10 mouse cellular contexts compared by ENCODE assay signal in the genomic region with DNA sequence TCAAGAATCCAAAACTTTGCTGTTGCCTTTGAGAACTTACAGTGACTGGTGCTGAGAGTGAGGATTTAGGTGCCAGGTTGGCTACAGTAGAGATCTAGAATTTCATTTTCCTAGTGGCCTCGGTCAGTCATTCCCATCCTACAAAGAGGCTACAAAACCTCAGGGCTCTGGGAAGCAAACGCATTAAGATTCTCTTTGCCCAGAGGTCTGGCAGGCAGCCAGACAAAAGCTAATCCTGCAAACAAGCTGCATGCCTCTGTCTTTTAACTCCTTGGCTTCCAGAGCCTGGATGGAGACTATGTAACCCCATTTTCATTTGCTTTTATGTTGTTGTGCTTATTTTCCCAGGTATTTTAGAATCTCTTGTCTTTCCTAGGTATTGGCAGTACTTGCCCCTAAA. TPM values are rescaled to one million over a fixed set of nuclear protein-coding genes. Genes with fewer than 3 reads are reported as not detected.
A peak's percentile ranks its signal among the peaks of the same experiment; 100 is the strongest.
DNase-seq lines count a peak whose midpoint lies in the region; ATAC-seq and TF ChIP-seq lines count a peak whose summit lies in the region.
"Had no signal": no experiment of that assay in that cellular context is flagged by ENCODE, and none has a peak within 500 bp of the region (broad histone marks: within the 10 kb centered on the region; RNA-seq: fewer than 3 reads in every experiment).

No protein-coding gene starts in this region.

- 31% methylated on average over 2 of the region's 2 CpGs for WGBS in kidney, postnatal 0 days
- WGBS in forebrain, embryonic 16.5 days = 21% methylated on average over 2 of the region's 2 CpGs

- no peak overlapping the region for H3K4me2 ChIP-seq in kidney, postnatal 0 days (ENCODE audit: low read length)
- H3K4me2 ChIP-seq in forebrain, embryonic 16.5 days (ENCODE audit: low read length) = no peak overlapping the region
- H3K4me2 ChIP-seq: limb, embryonic 12.5 days had no signal

- no peak overlapping the region for H3K9ac ChIP-seq in kidney, postnatal 0 days (ENCODE audit: low read depth, low read length)
- H3K9ac ChIP-seq in forebrain, embryonic 16.5 days (replicated peaks; ENCODE audit: low read depth, low read length) = no peak overlapping the region
- H3K9ac ChIP-seq: limb, embryonic 12.5 days had no signal

- DNase-seq in cerebellum, adult 18-20 months = peak; percentile 7 to 8
- DNase-seq in kidney, postnatal 0 days (ENCODE audit: low spot score) = peak; percentile 14
- no peak for DNase-seq in kidney, adult 8-10 months
- peak; percentile 7 for DNase-seq in 3T3-L1 (ENCODE audit: low read depth, low spot score)
- DNase-seq in thymus, postnatal 4 days = no peak

- H3K36me3 ChIP-seq in kidney, postnatal 0 days (ENCODE audit: insufficient read depth, low read length) = no peaks in the 10 kb centered on the region
- H3K36me3 ChIP-seq in forebrain, embryonic 16.5 days (ENCODE audit: control insufficient read depth, insufficient read depth) = no peaks in the 10 kb centered on the region

- no peaks in the 10 kb centered on the region for H3K27me3 ChIP-seq in kidney, postnatal 0 days (ENCODE audit: insufficient read depth, low read length)
- H3K27me3 ChIP-seq in forebrain, embryonic 16.5 days (replicated peaks; ENCODE audit: control insufficient read depth, insufficient read depth, low read length) = no peaks in the 10 kb centered on the region
- H3K27me3 ChIP-seq: limb, embryonic 12.5 days had no signal

- H3K4me3 ChIP-seq in kidney, postnatal 0 days (replicated peaks; ENCODE audit: low read depth, low read length) = no peak overlapping the region
- no peak overlapping the region for H3K4me3 ChIP-seq in forebrain, embryonic 16.5 days (replicated peaks; ENCODE audit: low read length)
- H3K4me3 ChIP-seq: heart, embryonic 10.5 days; limb, embryonic 12.5 days had no signal

- no peak for TF ChIP-seq CTCF in kidney, postnatal 0 days (IDR thresholded peaks at IDR 0.05; ENCODE audit: low read depth)

- no peaks in the 10 kb centered on the region for H3K4me1 ChIP-seq in kidney, postnatal 0 days (replicated peaks; ENCODE audit: insufficient read depth, low read length)
- H3K4me1 ChIP-seq in forebrain, embryonic 16.5 days (replicated peaks; ENCODE audit: control insufficient read depth, insufficient read depth, low read length) = peaks cover 2% of the 10 kb centered on the region
- H3K4me1 ChIP-seq: heart, embryonic 10.5 days; limb, embryonic 12.5 days had no signal

- ATAC-seq in cerebellum, adult (ENCODE audit: insufficient number of reproducible peaks, low FRiP score, low TSS enrichment) = no peak
- ATAC-seq in kidney, postnatal 0 days (replicated peaks; ENCODE audit: low FRiP score, low read depth) = no peak
- peak; percentile 28; the same call in 1 of the 2 replicates for ATAC-seq in forebrain, embryonic 16.5 days
- ATAC-seq in frontal cortex, adult (ENCODE audit: low TSS enrichment) = no peak

- no peak overlapping the region for H3K27ac ChIP-seq in kidney, postnatal 0 days
- no peak overlapping the region for H3K27ac ChIP-seq in forebrain, embryonic 16.5 days (ENCODE audit: low read length)
- H3K27ac ChIP-seq: heart, embryonic 10.5 days; limb, embryonic 12.5 days had no signal

- no peaks in the 10 kb centered on the region for H3K9me3 ChIP-seq in kidney, postnatal 0 days (replicated peaks; ENCODE audit: low read length)
- no peaks in the 10 kb centered on the region for H3K9me3 ChIP-seq in forebrain, embryonic 16.5 days (ENCODE audit: control insufficient read depth, low read length)
- H3K9me3 ChIP-seq: heart, embryonic 10.5 days; limb, embryonic 12.5 days had no signal

RNA-seq across cellular contexts. Expression of a gene that starts 25.6 kb away (rescaled TPM):
- 13.2 and 14.4 TPM in 2 replicates for polyA plus RNA-seq in kidney, postnatal 0 days (2015; fragmentation: Nextera tagmentation; extraction: Ambion mirVana)
- polyA plus RNA-seq in forebrain, embryonic 16.5 days (2015; fragmentation: Nextera tagmentation; extraction: Ambion mirVana) = 22.5 and 28.9 TPM in 2 replicates

RNA-seq across cellular contexts. Expression of a gene that starts 45.0 kb away (rescaled TPM):
- 17.3 and 18.1 TPM in 2 replicates for polyA plus RNA-seq in kidney, postnatal 0 days (2015; fragmentation: Nextera tagmentation; extraction: Ambion mirVana)
- polyA plus RNA-seq in forebrain, embryonic 16.5 days (2015; fragmentation: Nextera tagmentation; extraction: Ambion mirVana) = 31.1 and 35.8 TPM in 2 replicates

Comparison
In these comparisons a context has a peak if more than half of its experiments do, and no peak if none do; other contexts are left out.
1. DNase-seq: peak in cerebellum, adult 18-20 months (2 of 2), kidney, postnatal 0 days (single experiment) and 3T3-L1 (single experiment); none in kidney, adult 8-10 months (0 of 2) and thymus, postnatal 4 days (single experiment).